Mouse (Mus musculus) ES-E14 (cell line): Measurements from ENCODE around the gene Prss57. TPM values are rescaled to one million over a fixed set of nuclear protein-coding genes. Genes with fewer than 3 reads are reported as not detected.

Experiments
- DNase-seq: peaks from one replicate; pipeline ENCODE4 v3.0.0-alpha.2; 2013; ENCODE audit warnings: low read depth, low spot score
- H3K27ac ChIP-seq: 2 replicates; pipeline ENCODE4 v1.5.1; 2012; ENCODE audit warnings: low read depth, mild to moderate bottlenecking, low read length, moderate library complexity, mixed read lengths; ENCODE audit not compliant: poor library complexity, insufficient read depth, severe bottlenecking
- H3K36me3 ChIP-seq: 2 replicates; pipeline ENCODE4 v1.6.1; 2012; ENCODE audit warnings: mild to moderate bottlenecking, low read length, moderate library complexity, mixed read lengths; ENCODE audit not compliant: control insufficient read depth, poor library complexity, insufficient read depth, severe bottlenecking
- H3K4me1 ChIP-seq, 2 experiments: fragments of 150-350 bp in 1 of 2; sonication (generic) in 1 of 2; 2 replicates each; pipeline ENCODE4 v1.6.1; 2012; ENCODE audit warnings: low read length in 2 of 2, mild to moderate bottlenecking in 1 of 2, mixed read lengths in 1 of 2; ENCODE audit not compliant: control insufficient read depth in 2 of 2, insufficient read depth in 2 of 2, poor library complexity in 1 of 2
- H3K4me3 ChIP-seq, 2 experiments: fragments of 150-350 bp in 1 of 2; sonication (generic) in 1 of 2; 2 replicates each; pipeline ENCODE4 v1.5.1; 2012; ENCODE audit warnings: low read length in 2 of 2, low read depth in 1 of 2, mild to moderate bottlenecking in 1 of 2, mixed read lengths in 1 of 2; ENCODE audit not compliant: insufficient read depth in 1 of 2, poor library complexity in 1 of 2, severe bottlenecking in 1 of 2
- H3K9ac ChIP-seq: 2 replicates; pipeline ENCODE4 v1.6.1; 2012; ENCODE audit warnings: low read depth, mild to moderate bottlenecking, low read length, mixed read lengths; ENCODE audit not compliant: poor library complexity, insufficient read depth, severe bottlenecking
- H3K9me3 ChIP-seq: fragments of 150-350 bp; sonication (generic); 2 replicates; pipeline ENCODE4 v1.6.1; 2012; ENCODE audit warnings: low read depth, mild to moderate bottlenecking, low read length; ENCODE audit not compliant: control insufficient read depth, insufficient read depth
- CHD2 ChIP-seq: IDR thresholded peaks from 2 replicates; pipeline ENCODE4 v1.6.1; 2014; ENCODE audit warnings: mild to moderate bottlenecking, low read depth, low read length, inconsistent platforms
- HCFC1 ChIP-seq: IDR thresholded peaks from 2 replicates; pipeline ENCODE4 v1.6.1; 2012; ENCODE audit warnings: low read length, inconsistent platforms, borderline replicate concordance; ENCODE audit not compliant: insufficient read depth
- MAFK ChIP-seq: IDR thresholded peaks from 2 replicates; pipeline ENCODE4 v1.6.1; 2014; ENCODE audit warnings: mild to moderate bottlenecking, low read depth, low read length, inconsistent platforms; ENCODE audit not compliant: insufficient read depth
- ZC3H11A ChIP-seq: IDR thresholded peaks from 2 replicates; pipeline ENCODE4 v1.6.1; 2012; ENCODE audit warnings: low read depth, mild to moderate bottlenecking, inconsistent platforms, low read length, borderline replicate concordance
- ZNF384 ChIP-seq: IDR thresholded peaks from 2 replicates; pipeline ENCODE4 v1.6.1; 2012; ENCODE audit warnings: low read depth, low read length, inconsistent platforms
- in situ Hi-C, 2 experiments: fragments of 600-800 bp; cut with MboI; formaldehyde crosslinking; loops; one replicate each; pipeline ENCODE4 v1.15.1; 2025; ENCODE audit warnings: low sequenced_read_pairs in 2 of 2, inconsistent platforms in 1 of 2; ENCODE audit not compliant: unreplicated experiment in 2 of 2
- total RNA-seq: library from RNA; depleted of rRNA; stranded (reverse); fragments of 300-350 nt; gene quantifications from 2 replicates; pipeline ENCODE4 v1.2.3, GENCODE M21; 2012

Prss57 gene
- total RNA-seq, 1 experiment = 0.27 TPM

GRCm38 (mm10) chr10:79781956-79782355, 8.8 kb downstream of the Prss57 start:
- H3K4me1 ChIP-seq = peaks cover 0 to 23% of the 10 kb centered on the region in 2 experiments; a peak in 2 of 4 replicates
- H3K36me3 ChIP-seq = no peaks in the 10 kb centered on the region
- no peak overlapping the region for H3K9ac ChIP-seq
- in situ Hi-C loops = no loop called here
- no peaks in the 10 kb centered on the region for H3K9me3 ChIP-seq
- no peak overlapping the region for H3K4me3 ChIP-seq
- H3K27ac ChIP-seq = no peak overlapping the region
- DNase-seq = no peak
- no peak for TF ChIP-seq MAFK
- TF ChIP-seq CHD2 = no peak
- no peak for TF ChIP-seq ZC3H11A
- no peak for TF ChIP-seq HCFC1
- no peak for TF ChIP-seq ZNF384

GRCm38 (mm10) chr10:79781139-79781538, 9.6 kb downstream of the Prss57 start:
- no peak for TF ChIP-seq ZNF384
- no peak for TF ChIP-seq MAFK
- TF ChIP-seq CHD2 = no peak
- no peak for TF ChIP-seq ZC3H11A
- no peak for TF ChIP-seq HCFC1

GRCm38 (mm10) chr10:79780664-79781015, 10.1 kb downstream of the Prss57 start:
- H3K36me3 ChIP-seq = no peaks in the 10 kb centered on the region
- H3K9ac ChIP-seq = no peak overlapping the region
- peaks cover 0 to 26% of the 10 kb centered on the region in 2 experiments; a peak in 2 of 4 replicates for H3K4me1 ChIP-seq
- no peak overlapping the region for H3K27ac ChIP-seq
- TF ChIP-seq HCFC1 (no peak), ZNF384 (no peak), ZC3H11A (no peak), MAFK (no peak), CHD2 (no peak)
- peak; percentile 93 for DNase-seq
- in situ Hi-C loops = no loop called here
- peak overlapping the region; percentile 65 to 69 for H3K4me3 ChIP-seq
- no peaks in the 10 kb centered on the region for H3K9me3 ChIP-seq

More at GRCm38 (mm10) chr10:79781139-79781538, 9.6 kb downstream of the Prss57 start:
- Histone ChIP-seq H3K4me1 (peaks cover 0 to 26% of the 10 kb centered on the region in 2 experiments; a peak in 2 of 4 replicates), H3K36me3 (no peaks in the 10 kb centered on the region), H3K9ac (no peak overlapping the region), H3K4me3 (peak overlapping the region; percentile 8 to 69; a peak in 3 of 4 replicates), H3K27ac (no peak overlapping the region), H3K9me3 (no peaks in the 10 kb centered on the region)
- in situ Hi-C loops = no loop called here
- no peak for DNase-seq

- TF ChIP-seq MAFK (no peak), ZC3H11A (no peak), ZNF384 (no peak), CHD2 (no peak), HCFC1 (0 out of 2 replicates have a peak, but pooled peaks have one; percentile 8)
- no peak overlapping the region for H3K27ac ChIP-seq
- peak; percentile 100 for DNase-seq
- no peak overlapping the region for H3K9ac ChIP-seq
- H3K4me3 ChIP-seq = peak overlapping the region; percentile 65 to 69
- H3K4me1 ChIP-seq = peaks cover 0 to 26% of the 10 kb centered on the region in 2 experiments; a peak in 2 of 4 replicates
- in situ Hi-C loops = no loop called here
- no peaks in the 10 kb centered on the region for H3K9me3 ChIP-seq
- H3K36me3 ChIP-seq = no peaks in the 10 kb centered on the region
Observed at GRCm38 (mm10) chr10:79779784-79780663, 10.7 kb downstream of the Prss57 start.

- Histone ChIP-seq H3K27ac (no peak overlapping the region), H3K9me3 (no peaks in the 10 kb centered on the region), H3K9ac (no peak overlapping the region), H3K4me3 (no peak overlapping the region), H3K4me1 (peaks cover 0 to 21% of the 10 kb centered on the region in 2 experiments; a peak in 2 of 4 replicates), H3K36me3 (no peaks in the 10 kb centered on the region)
- TF ChIP-seq ZC3H11A = no peak
- TF ChIP-seq HCFC1 = no peak
- TF ChIP-seq CHD2 = no peak
- no peak for DNase-seq
- in situ Hi-C loops = no loop called here
Observed at GRCm38 (mm10) chr10:79779193-79779592, 11.6 kb downstream of the Prss57 start.
